Mouse (Mus musculus) heart, embryonic 16.5 days (tissue): ENCODE measurements around the gene Gp5. TPM values are rescaled to one million over a fixed set of nuclear protein-coding genes. Genes with fewer than 3 reads are reported as not detected.
"Not testable (repeated sequence)": the region's sequence is repeated elsewhere in the genome, so short reads cannot be mapped to it uniquely, and the experiment has no call there.

Experiments used
- ATAC-seq: fragments of 200-750 bp; cut with Nextera tagmentation; replicated peaks from 2 replicates; pipeline ENCODE4 v1.8.0; 2017; ENCODE audit warnings: moderate number of reproducible peaks; ENCODE audit not compliant: insufficient read depth, low FRiP score; ENCODE audit errors: extremely low read depth
- H3K27ac ChIP-seq: fragments of 300-500 bp; sonication (generic); 2 replicates; pipeline ENCODE4 v1.5.1; 2014; ENCODE audit warnings: mild to moderate bottlenecking, low read length, control low read depth, moderate library complexity
- H3K27me3 ChIP-seq: fragments of 300-500 bp; sonication (generic); 2 replicates; pipeline ENCODE4 v1.6.1; 2014; ENCODE audit warnings: low read length, mixed read lengths; ENCODE audit not compliant: control insufficient read depth, insufficient read depth
- H3K36me3 ChIP-seq: fragments of 300-500 bp; sonication (generic); 2 replicates; pipeline ENCODE4 v1.6.1; 2014; ENCODE audit not compliant: control insufficient read depth, insufficient read depth
- H3K4me1 ChIP-seq: fragments of 300-500 bp; sonication (generic); 2 replicates; pipeline ENCODE4 v1.6.1; 2014; ENCODE audit warnings: low read length, mixed read lengths; ENCODE audit not compliant: control insufficient read depth, insufficient read depth
- H3K4me2 ChIP-seq: fragments of 300-500 bp; sonication (generic); 2 replicates; pipeline ENCODE4 v1.6.1; 2014; ENCODE audit warnings: low read depth, mild to moderate bottlenecking, control low read depth, low read length
- H3K4me3 ChIP-seq: fragments of 300-500 bp; sonication (generic); 2 replicates; pipeline ENCODE4 v1.5.1; 2014; ENCODE audit warnings: mild to moderate bottlenecking, control low read depth, low read length
- H3K9ac ChIP-seq: fragments of 300-500 bp; sonication (generic); 2 replicates; pipeline ENCODE4 v1.6.1; 2014; ENCODE audit warnings: low read length, control low read depth
- H3K9me3 ChIP-seq: fragments of 300-500 bp; sonication (generic); replicated peaks from 2 replicates; pipeline ENCODE4 v1.6.1; 2016; ENCODE audit warnings: low read length; ENCODE audit not compliant: control insufficient read depth
- WGBS: fragments of 180-500 bp; shearing (Covaris S2); extraction: QIAGEN DNeasy Blood & Tissue Kit; methylation state at CpG from one replicate; pipeline ENCODE4 v1.1.7; 2014; 5-methylcytosine and 5-hydroxymethylcytosine counted together
- polyA plus RNA-seq: library from polyadenylated mRNA; unstranded; fragments of >200 nt; fragmentation: Nextera tagmentation; extraction: Ambion mirVana; gene quantifications from 2 replicates; pipeline ENCODE4 v1.2.1, GENCODE M21; 2015

Gp5 gene
- 0.97 and 1.1 TPM in 2 replicates for polyA plus RNA-seq

- peaks cover 2% of the 10 kb centered on the region; the same call in 1 of the 2 replicates for H3K36me3 ChIP-seq
- H3K9me3 ChIP-seq: no peaks in the 10 kb centered on the region
- no peak for ATAC-seq
- H3K4me3 ChIP-seq: peak within 1 kb of the TSS; percentile 67
- H3K27ac ChIP-seq: no peak within 1 kb of the TSS
- peak within 1 kb of the TSS; percentile 82 for H3K4me2 ChIP-seq
- no peak within 1 kb of the TSS for H3K9ac ChIP-seq
- H3K27me3 ChIP-seq: peaks cover 34% of the 10 kb centered on the region
- peaks cover 13% of the 10 kb centered on the region for H3K4me1 ChIP-seq
Measured at GRCm38 (mm10) chr16:30310647-30311046, at the start of gene Gp5. Gp5 (minus strand) TSS chr16:30310779.

DNA sequence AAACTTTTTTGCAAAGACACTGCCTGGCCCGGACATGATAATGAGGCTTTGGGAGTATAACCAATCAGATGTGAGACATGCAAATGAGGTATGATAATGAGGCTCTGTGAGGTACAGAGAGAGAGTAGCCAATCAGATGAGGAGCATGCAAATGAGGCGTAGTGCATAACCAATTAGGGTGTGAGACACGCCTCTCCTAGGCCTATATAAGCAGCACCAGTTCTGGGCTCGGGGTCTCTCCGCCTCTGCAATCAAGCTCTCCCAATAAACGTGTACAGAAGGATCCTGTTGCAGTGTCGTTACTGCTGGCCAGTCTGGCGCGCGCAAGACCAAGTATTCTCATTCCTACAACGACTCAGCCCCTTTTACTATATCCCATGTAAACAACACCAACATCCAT is 42.9 kb upstream of the Gp5 start:
- not testable (repeated sequence) for H3K4me2 ChIP-seq, H3K9ac ChIP-seq, H3K4me3 ChIP-seq, H3K9me3 ChIP-seq, H3K27me3 ChIP-seq, H3K27ac ChIP-seq, ATAC-seq, H3K4me1 ChIP-seq
- 96% methylated on average over 11 of the region's 11 CpGs for WGBS
- peaks cover 14% of the 10 kb centered on the region for H3K36me3 ChIP-seq

GRCm38 (mm10) chr16:30314236-30314635 is 3.7 kb upstream of the Gp5 start:
- Histone ChIP-seq H3K4me3 (no peak overlapping the region), H3K9ac (no peak overlapping the region), H3K9me3 (no peaks in the 10 kb centered on the region), H3K4me1 (peaks cover 4% of the 10 kb centered on the region; the same call in 1 of the 2 replicates), H3K4me2 (no peak overlapping the region), H3K36me3 (peaks cover 2% of the 10 kb centered on the region; the same call in 1 of the 2 replicates), H3K27ac (no peak overlapping the region), H3K27me3 (peaks cover 15% of the 10 kb centered on the region)
- no peak for ATAC-seq

GRCm38 (mm10) chr16:30310171-30310515 is 436 bp downstream of the Gp5 start:
- H3K4me2 ChIP-seq: no peak overlapping the region
- H3K27me3 ChIP-seq: peaks cover 34% of the 10 kb centered on the region
- H3K4me1 ChIP-seq: peaks cover 13% of the 10 kb centered on the region
- no peak overlapping the region for H3K27ac ChIP-seq
- no peaks in the 10 kb centered on the region for H3K9me3 ChIP-seq
- no peak overlapping the region for H3K4me3 ChIP-seq
- no peaks in the 10 kb centered on the region for H3K36me3 ChIP-seq
- ATAC-seq: no peak
- WGBS: 71% methylated on average over 8 of the region's 8 CpGs
- H3K9ac ChIP-seq: no peak overlapping the region

DNA sequence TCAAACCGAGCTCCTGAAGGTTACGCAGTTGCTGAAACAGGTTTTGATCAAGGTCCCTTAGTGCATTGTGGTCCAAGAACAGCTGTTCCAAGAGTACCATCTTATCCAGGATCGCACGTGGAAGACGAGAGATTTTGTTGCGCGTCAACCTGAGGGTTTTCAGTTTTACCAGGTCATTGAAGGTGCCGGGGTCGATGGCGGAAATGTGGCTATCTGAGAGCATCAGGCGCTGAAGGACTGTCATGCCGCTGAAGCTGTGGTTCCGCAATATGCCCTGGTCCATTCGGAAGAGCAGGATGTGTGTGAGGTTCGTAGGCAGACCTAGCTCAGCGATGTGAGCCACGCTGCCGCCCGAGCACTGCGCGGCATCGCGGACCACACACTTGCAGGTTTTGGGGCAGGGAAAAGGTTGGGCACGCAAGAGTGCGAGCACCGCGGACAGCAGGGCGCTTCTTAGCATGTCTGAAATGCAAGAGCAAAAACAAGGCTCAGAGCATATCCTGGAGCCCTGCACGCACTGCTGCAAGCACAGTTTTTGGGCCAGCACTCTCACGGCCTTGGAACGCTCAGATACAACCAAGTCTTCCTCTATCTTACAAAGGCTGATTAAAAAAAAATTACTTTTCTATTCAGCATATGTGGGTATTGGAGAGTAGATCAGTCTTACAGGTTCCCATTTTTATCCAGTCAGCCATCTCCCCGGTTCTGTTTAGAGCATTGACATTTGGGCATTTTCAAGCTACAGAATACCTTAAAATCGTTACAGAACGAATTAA is 996 bp downstream of the Gp5 start:
- 6% methylated on average over 34 of the region's 34 CpGs for WGBS
- H3K27ac ChIP-seq: no peak overlapping the region
- no peak overlapping the region; the same call in 1 of the 2 replicates for H3K9ac ChIP-seq
- H3K36me3 ChIP-seq: no peaks in the 10 kb centered on the region
- H3K9me3 ChIP-seq: no peaks in the 10 kb centered on the region
- H3K4me1 ChIP-seq: peaks cover 13% of the 10 kb centered on the region
- H3K4me2 ChIP-seq: peak overlapping the region; percentile 82
- H3K27me3 ChIP-seq: peaks cover 34% of the 10 kb centered on the region
- no peak for ATAC-seq
- H3K4me3 ChIP-seq: peak overlapping the region; percentile 67

DNA sequence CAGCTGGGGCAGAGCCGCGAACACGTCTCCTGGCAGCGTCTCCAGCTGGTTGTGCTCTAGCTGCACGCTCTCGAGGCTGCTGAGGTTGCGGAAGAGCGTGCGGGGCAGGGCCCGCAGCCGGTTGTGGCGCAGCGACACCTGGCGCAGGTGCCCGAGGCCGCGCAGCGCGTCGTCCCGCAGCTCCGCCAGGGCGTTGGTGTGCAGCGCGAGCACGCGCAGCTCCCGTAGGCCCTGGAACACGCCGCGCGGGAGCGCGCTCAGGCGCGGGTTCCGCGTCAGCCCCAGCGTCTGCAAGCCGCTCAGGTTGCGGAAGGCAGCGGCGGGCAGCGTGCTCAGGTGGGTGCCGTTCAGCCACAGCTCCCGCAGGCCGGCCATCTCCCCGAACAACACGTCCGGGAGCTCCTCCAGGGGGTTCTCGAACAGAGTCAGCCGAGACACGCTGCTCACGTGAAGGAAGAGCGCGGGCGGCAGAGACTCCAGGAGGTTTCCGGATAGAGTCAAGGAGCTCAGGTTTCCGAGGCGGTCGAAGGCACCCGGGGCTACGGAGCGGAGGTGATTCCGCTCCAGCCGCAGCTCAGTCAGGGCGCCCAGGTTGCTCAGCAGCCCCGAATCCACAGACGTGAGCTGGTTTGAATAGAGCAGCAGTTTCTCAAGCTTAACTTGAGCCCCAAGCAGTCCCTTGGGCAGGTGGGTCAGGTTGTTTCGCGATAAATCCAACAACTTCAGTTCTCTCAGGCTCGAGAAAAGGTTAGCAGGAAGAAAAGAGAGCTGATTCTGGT is 1.8 kb downstream of the Gp5 start:
- H3K27me3 ChIP-seq: peaks cover 34% of the 10 kb centered on the region
- H3K4me2 ChIP-seq: peak overlapping the region; percentile 82
- peak overlapping the region; percentile 66 for H3K9ac ChIP-seq
- WGBS: under 1% methylated on average over 72 of the region's 72 CpGs
- H3K9me3 ChIP-seq: no peaks in the 10 kb centered on the region
- peaks cover 13% of the 10 kb centered on the region for H3K4me1 ChIP-seq
- no peaks in the 10 kb centered on the region for H3K36me3 ChIP-seq
- peak; percentile 37; the same call in 1 of the 2 replicates for ATAC-seq
- H3K4me3 ChIP-seq: peak overlapping the region; percentile 67
- no peak overlapping the region for H3K27ac ChIP-seq

DNA sequence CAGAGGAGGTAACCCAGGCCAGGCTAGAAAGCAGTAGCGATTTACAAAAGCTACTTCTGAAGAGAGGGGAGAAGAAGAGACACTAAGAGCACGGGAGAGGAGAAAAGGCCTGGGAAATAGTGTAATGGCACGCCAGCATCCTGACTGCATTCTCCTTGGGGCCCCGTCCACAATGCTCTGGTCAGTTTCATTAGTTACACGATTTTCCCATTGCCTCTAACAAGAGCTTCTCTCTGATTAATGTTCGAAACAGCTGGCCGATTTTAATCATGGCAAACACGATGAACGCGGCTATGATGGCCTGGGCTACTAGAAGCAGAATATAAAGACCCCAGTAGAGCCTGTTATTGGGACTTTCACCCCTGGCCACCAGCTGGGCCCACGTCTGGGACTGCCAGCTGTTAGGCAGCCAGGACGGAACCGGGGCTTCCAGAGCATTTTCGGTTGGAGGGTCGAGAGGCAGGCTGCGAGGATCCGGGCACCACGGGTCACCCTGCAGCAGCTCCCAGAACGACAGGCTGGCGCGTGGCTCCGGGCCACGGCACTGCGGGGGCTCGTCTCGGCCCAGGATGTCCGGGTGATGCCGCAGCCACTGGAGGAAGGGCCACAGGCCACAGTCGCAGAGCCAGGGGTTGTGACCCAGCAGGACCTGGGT is 2.5 kb downstream of the Gp5 start:
- Histone ChIP-seq H3K9ac (peak overlapping the region; percentile 66), H3K4me2 (peak overlapping the region; percentile 82), H3K27me3 (peaks cover 40% of the 10 kb centered on the region), H3K36me3 (no peaks in the 10 kb centered on the region), H3K4me3 (peak overlapping the region; percentile 67), H3K27ac (no peak overlapping the region), H3K9me3 (no peaks in the 10 kb centered on the region), H3K4me1 (peaks cover 13% of the 10 kb centered on the region)
- ATAC-seq: no peak
- WGBS: 15% methylated on average over 29 of the region's 29 CpGs

- no peak for ATAC-seq
- H3K9me3 ChIP-seq: no peaks in the 10 kb centered on the region
- 49% methylated on average over 12 of the region's 12 CpGs for WGBS
Measured at GRCm38 (mm10) chr16:30307306-30307705, 3.3 kb downstream of the Gp5 start.

GRCm38 (mm10) chr16:30306102-30306501 is 4.5 kb downstream of the Gp5 start:
- Histone ChIP-seq H3K9ac (no peak overlapping the region), H3K4me1 (peaks cover 13% of the 10 kb centered on the region), H3K9me3 (no peaks in the 10 kb centered on the region), H3K27me3 (peaks cover 40% of the 10 kb centered on the region), H3K36me3 (no peaks in the 10 kb centered on the region), H3K27ac (no peak overlapping the region), H3K4me3 (no peak overlapping the region), H3K4me2 (no peak overlapping the region)
- no peak for ATAC-seq
- WGBS: 83% methylated on average over 4 of the region's 4 CpGs

More at GRCm38 (mm10) chr16:30307306-30307705, 3.3 kb downstream of the Gp5 start:
- Histone ChIP-seq H3K27me3 (peaks cover 40% of the 10 kb centered on the region), H3K36me3 (no peaks in the 10 kb centered on the region), H3K4me3 (no peak overlapping the region), H3K9ac (no peak overlapping the region), H3K27ac (no peak overlapping the region), H3K4me1 (peaks cover 13% of the 10 kb centered on the region), H3K4me2 (no peak overlapping the region)
